Mouse (Mus musculus) midbrain, embryonic 11.5 days (tissue): ENCODE measurements at regions not wholly inside any gene's neighbourhood (a gene's known extent, or its start where the extent isn't known, plus 50 kb on each side); places are given as distances from the start of the nearest gene placed in this dataset.
"Not testable (repeated sequence)": the region's sequence is repeated elsewhere in the genome, so short reads cannot be mapped to it uniquely, and the experiment has no call there.

Experiments
- ATAC-seq: fragments of 200-750 bp; cut with Nextera tagmentation; 2 replicates; pipeline ENCODE4 v1.8.0; 2017; ENCODE audit warnings: moderate TSS enrichment, moderate library complexity; ENCODE audit not compliant: low FRiP score
- DNase-seq: peaks from one replicate; pipeline ENCODE4 v3.0.0; 2015; ENCODE audit warnings: low spot score; ENCODE audit errors: missing footprints
- H3K27ac ChIP-seq: fragments of 300-500 bp; sonication (generic); 2 replicates; pipeline ENCODE4 v1.5.1; 2014; ENCODE audit warnings: low read depth, low read length
- H3K27me3 ChIP-seq: fragments of 300-500 bp; sonication (generic); 2 replicates; pipeline ENCODE4 v1.6.1; 2014; ENCODE audit warnings: mild to moderate bottlenecking, low read length, moderate library complexity, mixed read lengths; ENCODE audit not compliant: control insufficient read depth, insufficient read depth
- H3K36me3 ChIP-seq: fragments of 300-500 bp; sonication (generic); 2 replicates; pipeline ENCODE4 v1.6.1; 2014; ENCODE audit warnings: mild to moderate bottlenecking, low read length, moderate library complexity, mixed read lengths; ENCODE audit not compliant: control insufficient read depth, insufficient read depth
- H3K4me1 ChIP-seq: fragments of 300-500 bp; sonication (generic); 2 replicates; pipeline ENCODE4 v1.6.1; 2014; ENCODE audit warnings: low read length; ENCODE audit not compliant: control insufficient read depth, insufficient read depth
- H3K4me2 ChIP-seq: fragments of 300-500 bp; sonication (generic); 2 replicates; pipeline ENCODE4 v1.6.1; 2014; ENCODE audit warnings: mild to moderate bottlenecking, moderate library complexity
- H3K4me3 ChIP-seq: fragments of 300-500 bp; sonication (generic); 2 replicates; pipeline ENCODE4 v1.5.1; 2014; ENCODE audit warnings: low read depth, low read length
- H3K9ac ChIP-seq: fragments of 300-500 bp; sonication (generic); 2 replicates; pipeline ENCODE4 v1.6.1; 2014; ENCODE audit warnings: low read length
- H3K9me3 ChIP-seq: fragments of 300-500 bp; sonication (generic); 2 replicates; pipeline ENCODE4 v1.6.1; 2016; ENCODE audit warnings: low read length; ENCODE audit not compliant: control insufficient read depth
- whole genome bisulfite sequencing: fragments of 180-500 bp; shearing (Covaris S2); extraction: QIAGEN DNeasy Blood & Tissue Kit; methylation state at CpG from one replicate; pipeline ENCODE4 v1.1.7; 2014; 5-methylcytosine and 5-hydroxymethylcytosine counted together

DNA sequence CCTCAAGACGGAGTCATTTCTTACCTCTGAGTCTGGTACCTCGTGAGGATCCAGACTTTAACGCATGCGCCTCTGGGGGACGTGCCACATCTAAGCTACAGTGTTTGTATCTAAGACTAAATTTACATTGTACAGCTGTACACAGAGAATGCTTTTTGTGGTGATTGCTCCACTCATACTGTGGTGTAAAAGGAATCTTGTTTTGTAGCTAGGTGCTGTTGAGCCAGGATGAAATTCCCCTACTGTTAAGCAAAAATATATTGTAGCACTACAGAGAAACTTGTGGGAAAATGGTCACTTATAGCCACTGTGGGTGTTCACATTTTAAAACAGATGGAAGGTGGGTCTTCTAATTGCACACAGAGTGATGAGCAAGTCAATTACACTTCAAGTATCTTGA is 99.1 kb downstream of the Gpr63 start:
- ATAC-seq (no peak), DNase-seq (no peak)
- H3K4me3 ChIP-seq, result no peak overlapping the region
- H3K36me3 ChIP-seq, result no peaks in the 10 kb centered on the region
- H3K4me2 ChIP-seq, result no peak overlapping the region
- 84% methylated on average over 5 of the region's 5 CpGs for WGBS
- H3K9me3 ChIP-seq, result no peaks in the 10 kb centered on the region
- no peaks in the 10 kb centered on the region for H3K27me3 ChIP-seq
- no peak overlapping the region for H3K27ac ChIP-seq
- no peaks in the 10 kb centered on the region for H3K4me1 ChIP-seq
- no peak overlapping the region for H3K9ac ChIP-seq

DNA sequence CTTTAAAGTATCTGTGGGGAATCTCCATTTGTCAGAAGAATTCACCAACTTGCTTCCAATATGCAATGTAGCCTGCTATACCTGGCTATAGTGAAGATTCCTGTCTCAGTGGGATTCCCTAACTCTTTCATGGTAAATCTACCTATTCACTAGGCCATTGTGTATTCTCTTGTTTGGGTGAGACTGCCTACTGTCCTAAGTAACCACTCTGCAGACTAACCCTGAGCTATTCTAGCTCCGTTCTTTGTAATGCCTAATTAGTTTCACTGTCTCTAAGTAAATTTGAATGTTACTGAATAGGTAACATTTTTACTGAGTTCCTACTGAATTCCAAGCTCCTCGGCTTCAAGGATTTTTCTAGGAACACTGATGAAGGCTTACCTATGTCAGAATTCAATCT is 126.5 kb downstream of the Gpr63 start:
- H3K9me3 ChIP-seq, DNase-seq, H3K4me3 ChIP-seq, H3K27me3 ChIP-seq, H3K36me3 ChIP-seq, H3K4me2 ChIP-seq, H3K9ac ChIP-seq, H3K4me1 ChIP-seq, ATAC-seq, H3K27ac ChIP-seq: not testable (repeated sequence)
- WGBS, result 62% methylated on average over 2 of the region's 2 CpGs

DNA sequence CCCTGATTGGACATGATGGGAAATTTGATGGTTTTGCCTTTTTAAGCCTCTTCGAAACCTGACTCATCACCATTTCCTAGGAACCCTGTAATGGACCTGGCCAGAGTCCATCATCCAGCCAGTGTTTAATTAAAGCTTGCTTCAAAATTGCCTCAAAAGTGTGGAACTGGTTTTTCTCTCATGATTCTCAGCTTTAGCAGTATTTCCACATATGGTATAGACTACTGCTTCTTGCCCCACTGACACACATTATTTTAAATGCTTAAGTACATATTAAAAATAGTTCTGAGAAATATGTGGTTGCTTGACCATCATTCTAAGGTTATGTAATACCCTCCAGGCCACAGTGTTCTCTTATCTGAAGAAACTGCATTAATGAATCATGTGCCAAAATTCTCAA is 135.3 kb downstream of the Gpr63 start:
- H3K9me3 ChIP-seq, result no peaks in the 10 kb centered on the region
- WGBS, result 82% methylated on average over 1 of the region's 1 CpGs
- no peak overlapping the region for H3K4me3 ChIP-seq
- DNase-seq, result no peak
- no peaks in the 10 kb centered on the region for H3K36me3 ChIP-seq
- no peak overlapping the region for H3K4me2 ChIP-seq
- H3K4me1 ChIP-seq, result no peaks in the 10 kb centered on the region
- ATAC-seq, result no peak
- H3K9ac ChIP-seq, result no peak overlapping the region
- no peaks in the 10 kb centered on the region for H3K27me3 ChIP-seq
- no peak overlapping the region for H3K27ac ChIP-seq

DNA sequence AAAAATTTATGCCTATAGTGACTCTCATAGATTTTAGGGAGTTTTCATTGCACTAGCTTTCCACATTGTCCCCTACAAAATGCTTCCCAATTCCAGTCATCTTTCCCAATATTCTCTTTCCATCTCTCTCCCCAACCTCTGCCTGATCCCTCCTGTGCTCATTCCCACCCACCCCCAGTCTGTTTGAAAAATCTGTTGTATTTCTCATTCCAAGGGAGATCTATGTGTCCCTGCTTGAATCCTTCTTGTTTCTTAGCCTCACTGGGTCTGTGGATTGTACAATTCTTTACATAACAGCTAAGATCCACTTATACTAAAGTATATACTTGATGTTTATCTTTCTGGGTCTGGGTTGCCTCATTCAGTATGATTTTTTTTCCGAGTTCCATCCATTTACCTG is 101.4 kb downstream of the Fhl5 start:
- H3K4me3 ChIP-seq, result no peak overlapping the region
- DNase-seq (peak; percentile 39), ATAC-seq (no peak)
- H3K4me2 ChIP-seq, result no peak overlapping the region
- H3K36me3 ChIP-seq, result no peaks in the 10 kb centered on the region
- no peak overlapping the region for H3K27ac ChIP-seq
- no peaks in the 10 kb centered on the region for H3K9me3 ChIP-seq
- H3K9ac ChIP-seq, result no peak overlapping the region
- 69% methylated on average over 1 of the region's 1 CpGs for WGBS
- no peaks in the 10 kb centered on the region for H3K4me1 ChIP-seq
- no peaks in the 10 kb centered on the region for H3K27me3 ChIP-seq
